Mouse (Mus musculus): ENCODE measurements around the gene Pitpnm1.

Pitpnm1 gene

DNA sequence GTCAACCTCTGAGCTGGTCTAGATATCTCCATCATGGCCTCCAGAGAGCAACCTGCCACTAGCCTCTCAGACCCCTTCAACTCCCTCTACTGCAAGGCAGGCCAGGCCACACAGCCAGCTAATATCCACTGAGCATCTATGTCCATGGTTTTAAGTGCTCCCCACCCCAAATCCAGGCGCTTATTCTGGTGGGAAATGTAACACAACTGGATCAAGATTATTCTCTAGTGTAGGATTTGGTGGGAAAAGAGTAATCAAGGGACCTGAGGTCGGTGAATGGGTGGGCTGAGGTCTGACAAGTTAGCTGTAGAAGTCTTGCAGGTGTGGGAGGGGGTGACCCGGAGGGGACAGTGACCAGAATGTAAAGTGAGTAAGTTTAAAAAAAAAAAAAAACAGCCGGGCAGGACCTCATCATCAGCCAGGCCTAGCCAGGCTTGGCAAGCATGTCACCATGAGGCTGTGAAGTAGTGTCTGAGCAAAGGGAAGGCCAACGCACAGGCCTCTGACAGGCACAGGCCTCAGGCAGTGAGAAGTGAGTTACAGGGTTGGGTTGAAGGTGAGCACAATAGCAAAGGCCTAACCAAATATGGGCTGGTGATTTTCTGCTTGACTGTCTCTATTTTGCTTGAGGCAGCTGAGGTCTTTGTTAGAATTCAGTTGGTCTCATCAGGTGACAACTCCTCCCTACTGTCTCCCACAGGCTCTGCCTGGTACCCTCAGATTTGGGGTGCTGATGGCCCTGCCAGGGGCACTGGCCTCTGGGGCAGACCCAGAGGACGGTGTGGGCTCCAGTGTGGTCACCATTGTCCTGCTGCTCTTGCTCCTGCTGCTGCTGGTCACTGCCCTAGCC, 55.6 kb downstream of the Pitpnm1 start:
- peak; percentile 63 for DNase-seq (ENCODE audit: low read depth)

DNA sequence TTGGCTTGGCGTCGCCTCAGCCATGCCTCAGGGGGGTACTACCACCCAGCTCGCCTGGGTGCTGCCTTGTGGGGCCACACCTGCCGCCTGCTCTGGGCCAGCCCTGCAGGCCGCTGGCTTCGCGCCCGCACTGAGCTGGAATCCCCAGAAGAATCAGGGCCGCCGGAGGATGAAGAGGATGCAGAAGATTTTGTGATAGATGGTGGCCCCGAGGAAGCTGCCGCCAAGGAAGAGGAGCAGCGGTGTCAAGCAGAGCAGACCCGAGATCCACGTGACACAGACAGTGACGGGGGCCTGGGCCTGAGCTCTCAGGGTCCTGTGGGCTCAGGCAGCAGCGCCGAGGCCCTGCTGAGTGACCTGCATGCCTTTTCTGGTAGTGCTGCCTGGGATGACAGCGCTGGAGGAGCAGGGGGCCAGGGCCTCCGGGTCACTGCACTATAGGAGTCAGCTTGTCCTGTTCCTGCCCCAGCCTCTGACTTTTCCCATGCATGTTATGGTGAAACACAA, 56.3 kb downstream of the Pitpnm1 start:
- DNase-seq (ENCODE audit: low read depth): peak; percentile 43

- DNase-seq (ENCODE audit: low read depth): no peak
Observed at GRCm38 (mm10) chr19:4156771-4157170, 57.0 kb downstream of the Pitpnm1 start.

GRCm38 (mm10) chr19:4159049-4159448, 59.3 kb downstream of the Pitpnm1 start:
- DNase-seq (ENCODE audit: low read depth): no peak

DNA sequence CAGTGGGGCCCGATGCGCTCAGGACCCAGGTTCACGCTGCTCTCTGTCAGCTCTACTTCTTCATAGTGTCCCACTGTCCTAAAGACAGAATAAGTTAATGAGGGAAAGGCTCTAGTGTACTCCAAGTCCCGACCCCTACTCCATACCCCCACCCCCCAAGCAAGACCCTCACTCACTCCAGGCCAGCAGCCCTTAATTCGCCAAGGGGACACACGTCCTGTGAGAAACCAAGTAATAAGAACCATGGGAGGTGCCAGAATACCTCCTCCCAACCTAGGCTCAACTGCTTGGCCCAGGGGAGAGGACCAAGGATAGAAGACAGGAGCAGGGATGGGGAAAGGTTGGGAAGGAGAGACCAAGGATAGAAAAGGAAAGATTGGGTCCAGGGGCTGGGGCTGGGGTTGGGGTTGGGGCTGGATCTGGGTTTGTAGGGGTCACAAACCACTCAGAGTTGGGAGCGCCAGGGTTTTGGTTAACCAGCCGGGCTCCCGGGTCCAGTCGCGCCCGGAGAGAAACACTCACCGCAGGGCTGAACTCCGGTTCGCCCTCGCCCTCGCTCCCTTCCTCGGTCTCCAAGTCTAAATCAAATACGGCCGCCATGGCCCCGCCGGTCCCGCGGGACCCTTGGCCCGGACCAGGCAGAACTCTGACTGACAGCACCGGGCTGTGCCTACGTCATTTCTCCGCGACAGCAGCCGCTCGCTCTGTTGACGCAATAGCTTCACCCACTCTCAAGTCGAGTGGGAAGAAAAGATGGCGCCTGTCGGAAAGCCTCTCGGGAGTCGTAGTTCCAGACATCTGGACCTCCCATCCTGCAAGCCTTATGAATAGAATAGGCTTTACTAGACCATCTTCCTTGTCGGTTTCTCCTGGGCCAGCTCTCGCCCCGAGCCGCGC, 63.1 kb downstream of the Pitpnm1 start, which contains the start of gene Rps6kb2:
Rps6kb2 (minus strand) TSS at position 709 of the 897 bp plus-strand sequence.
- DNase-seq (ENCODE audit: low read depth): peak; percentile 96

- DNase-seq (ENCODE audit: low read depth): no peak
Observed at GRCm38 (mm10) chr19:4163543-4163887, 63.7 kb downstream of the Pitpnm1 start.
